Mouse (Mus musculus) C2C12 (cell line): ENCODE measurements around the gene 2210011C24Rik. TPM values are rescaled to one million over a fixed set of nuclear protein-coding genes. Genes with fewer than 3 reads are reported as not detected.
"Not testable (repeated sequence)": the region's sequence is repeated elsewhere in the genome, so short reads cannot be mapped to it uniquely, and the experiment has no call there.

ENCODE experiments used
- H3K27me3 ChIP-seq: one replicate; pipeline ENCODE4 v1.6.1; 2011; ENCODE audit not compliant: control insufficient read depth, insufficient read depth, insufficient read length
- H3K36me3 ChIP-seq: one replicate; pipeline ENCODE4 v1.6.1; 2011; ENCODE audit not compliant: control insufficient read depth, insufficient read depth
- H3K4me3 ChIP-seq: one replicate; pipeline ENCODE4 v1.5.1; 2011; ENCODE audit warnings: mild to moderate bottlenecking, control low read depth; ENCODE audit not compliant: poor library complexity, insufficient read depth, severe bottlenecking
- H3K79me2 ChIP-seq: one replicate; pipeline ENCODE4 v1.6.1; 2011; ENCODE audit not compliant: control insufficient read depth, insufficient read depth
- H3K79me3 ChIP-seq: one replicate; pipeline ENCODE4 v1.6.1; 2011; ENCODE audit warnings: low read depth, control low read depth
- H3ac ChIP-seq: one replicate; pipeline ENCODE3; 2011; ENCODE audit warnings: low read depth; ENCODE audit not compliant: control insufficient read depth, insufficient read length
- CEBPB ChIP-seq: IDR thresholded peaks from one replicate; pipeline ENCODE4 v1.6.1; 2011; ENCODE audit warnings: low read depth, mild to moderate bottlenecking, control low read depth, moderate library complexity
- CTCF ChIP-seq: IDR thresholded peaks from one replicate; pipeline ENCODE4 v1.5.1; 2011; ENCODE audit not compliant: control insufficient read depth, insufficient read depth, insufficient read length
- FOSL1 ChIP-seq: IDR thresholded peaks from one replicate; pipeline ENCODE4 v1.8.0; 2011; ENCODE audit warnings: mild to moderate bottlenecking, low read length; ENCODE audit not compliant: poor library complexity, insufficient read depth, severe bottlenecking
- MAX ChIP-seq: IDR thresholded peaks from one replicate; pipeline ENCODE4 v1.6.1; 2011; ENCODE audit warnings: mild to moderate bottlenecking, control low read depth
- MYOD1 ChIP-seq: IDR thresholded peaks from one replicate; pipeline ENCODE4 v1.6.1; 2011; ENCODE audit warnings: low read depth; ENCODE audit not compliant: control insufficient read depth, insufficient read length
- MYOG ChIP-seq: IDR thresholded peaks from one replicate; pipeline ENCODE4 v1.6.1; 2011; ENCODE audit not compliant: control insufficient read depth, insufficient read length; ENCODE audit errors: extremely low read depth
- USF1 ChIP-seq: IDR thresholded peaks from one replicate; pipeline ENCODE4 v1.6.1; 2011; ENCODE audit warnings: low read depth, mild to moderate bottlenecking, control low read depth, moderate library complexity
- polyA plus RNA-seq: library from polyadenylated mRNA; unstranded; fragments of >200 nt; fragmentation: generic; extraction: Trizol; gene quantifications from one replicate; pipeline ENCODE4 v1.2.1, GENCODE M21; 2012; ENCODE audit warnings: missing spikeins

Gene 2210011C24Rik
- polyA plus RNA-seq, 1 experiment, result 1.5 TPM

DNA sequence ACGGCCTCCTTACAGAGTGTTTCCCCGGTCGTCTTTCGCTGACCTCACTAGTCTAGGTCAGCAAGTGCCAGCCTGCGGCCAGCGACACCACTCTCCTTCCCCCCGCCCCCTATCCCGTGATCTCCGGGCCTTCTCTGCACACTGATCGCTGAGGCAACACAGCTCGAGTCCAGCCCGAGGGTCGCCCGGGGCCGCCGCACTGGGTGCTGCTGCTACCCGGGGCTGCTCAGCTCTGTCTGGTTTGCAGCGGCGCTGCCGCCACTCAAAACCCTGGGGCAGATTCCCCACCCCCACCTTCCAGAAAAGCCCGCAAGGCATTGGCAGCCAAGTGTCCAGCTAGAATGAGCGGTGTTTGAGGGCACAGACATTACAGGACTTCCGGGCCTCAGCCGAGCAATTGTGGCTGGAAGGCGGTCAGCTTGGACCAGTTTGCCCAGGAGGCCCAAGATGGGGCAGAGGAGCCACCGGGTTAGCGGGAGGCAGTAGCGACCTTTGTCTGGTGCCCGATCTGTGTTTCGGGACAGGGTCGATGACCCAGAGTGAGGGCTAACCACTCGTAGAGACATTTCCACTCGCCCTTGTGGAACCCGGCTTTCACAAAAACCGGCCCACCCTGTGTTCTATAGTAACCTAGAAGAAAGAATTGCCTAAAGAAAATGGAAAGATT lies 661 bp upstream of the 2210011C24Rik start:
- H3K4me3 ChIP-seq, result no peak overlapping the region
- no peaks in the 10 kb centered on the region for H3K79me2 ChIP-seq
- TF ChIP-seq MAX (no peak), MYOG (no peak), CTCF (no peak), FOSL1 (no peak), CEBPB (no peak), MYOD1 (no peak), USF1 (no peak)
- H3K36me3 ChIP-seq, result no peaks in the 10 kb centered on the region
- no peak overlapping the region for H3ac ChIP-seq
- H3K27me3 ChIP-seq, result peaks cover 3% of the 10 kb centered on the region
- H3K79me3 ChIP-seq, result no peaks in the 10 kb centered on the region

DNA sequence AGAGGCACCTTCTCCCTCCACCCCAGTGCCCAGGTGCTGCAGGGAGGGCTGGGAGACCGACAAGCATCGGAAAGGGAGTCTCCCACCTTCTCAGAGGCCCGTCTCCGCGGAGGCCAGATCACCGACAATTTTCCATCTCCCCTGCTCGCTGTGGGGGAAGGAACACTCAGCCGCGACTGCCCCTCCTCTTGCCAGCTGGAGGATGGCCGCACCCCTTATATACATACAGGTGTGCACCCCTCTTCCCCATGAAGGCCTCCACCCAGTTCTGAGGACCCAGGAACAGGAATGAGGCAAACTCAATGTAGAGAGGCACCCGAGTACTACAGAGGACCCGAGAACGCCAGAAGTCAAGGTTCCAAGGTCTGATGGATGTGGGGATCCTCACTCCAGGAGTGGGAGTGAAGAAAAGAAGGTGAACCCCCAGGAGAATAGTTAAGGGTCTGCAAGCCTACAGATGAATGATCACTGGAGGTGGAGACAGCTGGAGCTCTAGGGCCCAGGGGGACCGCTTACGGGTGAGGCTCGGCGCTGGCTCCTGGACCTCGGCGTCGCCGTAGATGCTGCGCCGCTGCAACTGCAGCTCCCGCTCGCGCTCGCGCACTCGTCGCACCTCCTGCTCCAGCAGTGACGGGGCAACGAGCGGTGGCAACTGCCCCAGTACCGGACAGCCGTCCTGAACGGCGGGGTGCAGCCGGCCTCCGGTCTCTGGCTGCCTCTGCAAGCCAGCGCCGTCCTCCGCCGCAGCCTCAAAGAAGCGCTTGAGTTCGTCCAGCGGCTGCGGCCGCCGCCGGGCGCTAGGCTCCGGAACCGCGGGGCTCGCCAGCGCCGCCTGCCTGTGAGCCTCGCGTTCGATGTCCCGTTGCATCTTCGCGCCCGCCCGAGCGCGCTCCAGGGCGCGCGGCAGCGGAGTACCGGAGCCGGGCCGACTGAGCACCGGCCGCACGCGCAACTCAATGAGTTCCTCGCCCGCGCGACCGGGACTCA lies 1.1 kb downstream of the 2210011C24Rik start:
- Histone ChIP-seq H3ac (peak overlapping the region; percentile 55), H3K27me3 (peaks cover 3% of the 10 kb centered on the region)
- TF ChIP-seq FOSL1, result no peak
- peak; percentile 29 for TF ChIP-seq MAX
- peak; percentile 92 for TF ChIP-seq CTCF
- no peak for TF ChIP-seq USF1

DNA sequence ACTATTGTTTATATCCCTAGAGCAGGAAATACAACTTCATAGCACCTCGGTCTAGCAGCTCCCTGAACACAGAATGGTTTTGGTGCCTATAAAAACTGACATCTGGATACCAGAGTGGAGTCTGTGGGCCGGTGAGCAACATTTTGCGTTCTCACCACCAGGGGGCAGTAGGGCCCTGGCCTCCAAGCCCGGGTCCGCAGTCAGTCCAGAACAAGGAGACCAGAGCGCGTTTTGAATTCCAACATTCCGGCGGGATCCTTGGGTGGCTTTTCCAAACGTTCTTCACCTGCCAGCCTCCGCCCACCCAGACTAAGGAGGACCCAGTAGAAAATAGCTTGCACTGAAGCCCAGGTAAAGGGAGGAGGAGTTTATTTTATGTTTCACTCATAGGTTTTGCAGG lies 2.1 kb downstream of the 2210011C24Rik start:
- Histone ChIP-seq H3K36me3 (no peaks in the 10 kb centered on the region), H3K79me3 (no peaks in the 10 kb centered on the region), H3K27me3 (peaks cover 3% of the 10 kb centered on the region), H3ac (no peak overlapping the region), H3K4me3 (no peak overlapping the region), H3K79me2 (no peaks in the 10 kb centered on the region)
- TF ChIP-seq MAX, result no peak
- peak; percentile 78 for TF ChIP-seq CTCF
- no peak for TF ChIP-seq USF1
- no peak for TF ChIP-seq MYOG

More for the DNA sequence above, 1.1 kb downstream of the 2210011C24Rik start:
- no peaks in the 10 kb centered on the region for H3K79me3 ChIP-seq
- H3K36me3 ChIP-seq, result no peaks in the 10 kb centered on the region
- no peak overlapping the region for H3K4me3 ChIP-seq
- no peaks in the 10 kb centered on the region for H3K79me2 ChIP-seq

- TF ChIP-seq CTCF (peak; percentile 21), MAX (no peak)
Observed at GRCm38 (mm10) chr8:84008362-84008761, 3.6 kb downstream of the 2210011C24Rik start.

GRCm38 (mm10) chr8:84005502-84005901 lies 6.5 kb downstream of the 2210011C24Rik start:
- peaks cover 16% of the 10 kb centered on the region for H3K36me3 ChIP-seq
- H3K79me3 ChIP-seq, H3K4me3 ChIP-seq, H3ac ChIP-seq, H3K79me2 ChIP-seq, H3K27me3 ChIP-seq: not testable (repeated sequence)

More at GRCm38 (mm10) chr8:84008362-84008761, 3.6 kb downstream of the 2210011C24Rik start:
- Histone ChIP-seq H3ac (no peak overlapping the region), H3K36me3 (no peaks in the 10 kb centered on the region), H3K27me3 (peaks cover 3% of the 10 kb centered on the region), H3K4me3 (no peak overlapping the region), H3K79me3 (no peaks in the 10 kb centered on the region), H3K79me2 (no peaks in the 10 kb centered on the region)

DNA sequence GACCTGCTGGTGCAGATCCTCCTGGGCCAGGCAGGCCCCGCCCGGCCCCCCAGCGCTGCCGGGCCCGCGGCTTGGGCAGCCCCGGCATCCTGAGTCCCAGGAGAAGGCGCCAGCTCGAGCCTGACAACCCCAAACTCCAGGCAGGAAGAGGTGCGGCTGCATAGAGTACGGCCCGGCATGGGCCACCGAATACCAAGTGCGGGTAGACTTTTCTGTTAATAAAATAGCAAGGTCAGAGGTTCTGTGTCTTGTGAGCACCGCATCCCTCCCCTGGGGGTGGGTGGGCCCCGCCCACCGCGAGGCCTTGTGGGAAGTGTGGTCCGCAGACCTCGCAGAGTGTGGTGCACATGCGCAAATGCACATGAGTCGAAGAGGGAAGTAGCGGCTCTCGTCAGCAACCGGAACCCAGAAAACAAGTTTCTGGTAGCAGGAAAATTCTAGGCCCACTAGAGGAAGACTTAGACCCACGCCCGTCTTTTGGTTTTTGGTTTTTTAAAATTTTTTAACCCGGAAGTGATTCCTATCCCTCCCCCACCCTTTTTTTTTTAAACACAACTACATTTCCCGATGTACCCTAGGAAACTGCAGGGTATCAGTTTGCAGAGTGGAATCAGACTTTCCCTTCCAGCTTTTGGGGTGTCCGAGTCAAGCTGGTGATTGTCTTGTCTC lies 7.3 kb downstream of the 2210011C24Rik start:
- peaks cover 3% of the 10 kb centered on the region for H3K79me2 ChIP-seq
- TF ChIP-seq CTCF (no peak), FOSL1 (no peak), CEBPB (no peak)
- peak overlapping the region; percentile 30 for H3K4me3 ChIP-seq
- H3K79me3 ChIP-seq, result peaks cover 3% of the 10 kb centered on the region
- peaks cover 24% of the 10 kb centered on the region for H3K36me3 ChIP-seq
- H3K27me3 ChIP-seq, result no peaks in the 10 kb centered on the region
- H3ac ChIP-seq, result peak overlapping the region; percentile 45
